Mouse (Mus musculus) MEL (cell line): Measurements from ENCODE around the gene Lsp1.

ENCODE experiments used
- CHD2 ChIP-seq: IDR thresholded peaks from 2 replicates; pipeline ENCODE4 v1.6.1; 2011; ENCODE audit warnings: low read length, improper control_type of control experiment
- CTCF ChIP-seq, 3 experiments: IDR thresholded peaks in 2 of 3; conservative IDR thresholded peaks in 1 of 3; 2 replicates each; pipeline ENCODE4 v1.5.1; 2011 to 2012; ENCODE audit warnings: low read length in 3 of 3, low read depth in 2 of 3, mild to moderate bottlenecking in 2 of 3, improper control_type of control experiment in 1 of 3, inconsistent platforms in 1 of 3, mixed read lengths in 1 of 3, moderate library complexity in 1 of 3; ENCODE audit not compliant: control insufficient read depth in 1 of 3, insufficient read depth in 1 of 3, poor library complexity in 1 of 3, severe bottlenecking in 1 of 3
- EP300 ChIP-seq, 2 experiments: IDR thresholded peaks; 2 replicates each; pipeline ENCODE4 v1.6.1; 2011; ENCODE audit warnings: improper control_type of control experiment in 2 of 2, low read length in 2 of 2, low read depth in 1 of 2, mild to moderate bottlenecking in 1 of 2
- JUND ChIP-seq: IDR thresholded peaks from 2 replicates; pipeline ENCODE4 v1.6.1; 2011; ENCODE audit warnings: low read depth, mild to moderate bottlenecking, improper control_type of control experiment, low read length
- ZKSCAN1 ChIP-seq: IDR thresholded peaks from 2 replicates; pipeline ENCODE4 v1.6.1; 2012; ENCODE audit warnings: low read depth, mild to moderate bottlenecking, inconsistent platforms, low read length, improper control_type of control experiment, moderate library complexity

DNA sequence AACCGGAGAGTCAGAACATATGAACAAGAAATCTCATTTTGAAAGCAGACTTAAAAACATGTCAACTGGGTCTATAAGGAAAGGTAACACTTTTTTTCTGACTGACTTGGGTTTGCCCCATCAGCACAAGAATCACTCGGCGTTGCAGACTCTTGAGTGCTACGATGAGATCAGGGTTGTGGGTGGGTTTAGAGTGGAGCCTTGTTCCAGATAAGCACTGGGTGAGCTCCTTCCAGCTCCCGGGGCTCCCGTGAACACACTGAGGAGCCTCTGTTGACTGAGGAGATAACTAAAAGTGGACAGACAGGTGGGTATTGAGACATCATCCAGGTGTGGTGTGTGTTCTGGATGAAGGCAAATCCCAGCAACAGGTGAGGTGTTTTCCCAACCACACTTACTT lies 47.3 kb upstream of the Lsp1 start:
- TF ChIP-seq CTCF (IDR thresholded peaks at IDR 0.05 in 2 of 3, conservative IDR thresholded peaks at IDR 0.05 in 1 of 3; ENCODE audit: control insufficient read depth in 1 of 3, insufficient read depth in 1 of 3, low read depth in 2 of 3, low read length in 3 of 3, poor library complexity in 1 of 3, severe bottlenecking in 1 of 3) (no peak), CHD2 (no peak), JUND (no peak), EP300 (IDR thresholded peaks at IDR 0.05; ENCODE audit: low read depth in 1 of 2, low read length in 2 of 2) (no peak), ZKSCAN1 (no peak)
